Mouse (Mus musculus) testis, postnatal 14 days (tissue): ENCODE measurements around the gene Cmtm8.

Source experiments
- DNase-seq: peaks from one replicate; pipeline ENCODE4 v3.0.0; 2021; ENCODE audit warnings: low spot score

Cmtm8 gene

GRCm38 (mm10) chr9:114821548-114822289 lies 22.2 kb downstream of the Cmtm8 start:
- no peak for DNase-seq

- DNase-seq: no peak
Observed at GRCm38 (mm10) chr9:114818918-114819317, 25.0 kb downstream of the Cmtm8 start.

GRCm38 (mm10) chr9:114817012-114817411 lies 26.9 kb downstream of the Cmtm8 start:
- DNase-seq: no peak

- DNase-seq: no peak
Observed at GRCm38 (mm10) chr9:114816121-114816520, 27.8 kb downstream of the Cmtm8 start.

- DNase-seq: no peak
Observed at GRCm38 (mm10) chr9:114815315-114815714, 28.6 kb downstream of the Cmtm8 start.

GRCm38 (mm10) chr9:114812001-114812400 lies 32.0 kb downstream of the Cmtm8 start:
- DNase-seq: no peak

GRCm38 (mm10) chr9:114810837-114811236 lies 33.1 kb downstream of the Cmtm8 start:
- DNase-seq: peak; percentile 51

GRCm38 (mm10) chr9:114808671-114809070 lies 35.3 kb downstream of the Cmtm8 start:
- DNase-seq: no peak

GRCm38 (mm10) chr9:114807261-114807660 lies 36.7 kb downstream of the Cmtm8 start:
- DNase-seq: no peak

- no peak for DNase-seq
Observed at GRCm38 (mm10) chr9:114805151-114805671, 38.7 kb downstream of the Cmtm8 start.

- no peak for DNase-seq
Observed at GRCm38 (mm10) chr9:114802191-114802590, 41.8 kb downstream of the Cmtm8 start.

GRCm38 (mm10) chr9:114801301-114801700 lies 42.7 kb downstream of the Cmtm8 start:
- DNase-seq: no peak

GRCm38 (mm10) chr9:114799498-114800107 lies 44.4 kb downstream of the Cmtm8 start:
- DNase-seq: no peak

- DNase-seq: no peak
Observed at GRCm38 (mm10) chr9:114798845-114799244, 45.1 kb downstream of the Cmtm8 start.

- peak; percentile 63 for DNase-seq
Observed at GRCm38 (mm10) chr9:114797329-114798004, 46.5 kb downstream of the Cmtm8 start.

GRCm38 (mm10) chr9:114796473-114797050 lies 47.4 kb downstream of the Cmtm8 start:
- DNase-seq: no peak

GRCm38 (mm10) chr9:114794491-114794890 lies 49.5 kb downstream of the Cmtm8 start:
- no peak for DNase-seq

- no peak for DNase-seq
Observed at GRCm38 (mm10) chr9:114793764-114794295, 50.1 kb downstream of the Cmtm8 start.

GRCm38 (mm10) chr9:114789989-114790388 lies 54.0 kb downstream of the Cmtm8 start:
- no peak for DNase-seq

GRCm38 (mm10) chr9:114789557-114789956 lies 54.4 kb downstream of the Cmtm8 start:
- no peak for DNase-seq

GRCm38 (mm10) chr9:114788697-114789096 lies 55.3 kb downstream of the Cmtm8 start:
- no peak for DNase-seq

- DNase-seq: no peak
Observed at GRCm38 (mm10) chr9:114787716-114788115, 56.2 kb downstream of the Cmtm8 start.
